Mouse (Mus musculus) layer of hippocampus, adult 9-11 months (tissue): ENCODE measurements around the gene Slc25a22.

Experiments
- DNase-seq: peaks from one replicate; pipeline ENCODE4 v3.0.0; 2022

Gene Slc25a22

GRCm38 (mm10) chr7:141471236-141471635 lies 33.5 kb upstream of the Slc25a22 start:
- DNase-seq: no peak

GRCm38 (mm10) chr7:141470637-141470944 lies 32.9 kb upstream of the Slc25a22 start:
- no peak for DNase-seq

DNA sequence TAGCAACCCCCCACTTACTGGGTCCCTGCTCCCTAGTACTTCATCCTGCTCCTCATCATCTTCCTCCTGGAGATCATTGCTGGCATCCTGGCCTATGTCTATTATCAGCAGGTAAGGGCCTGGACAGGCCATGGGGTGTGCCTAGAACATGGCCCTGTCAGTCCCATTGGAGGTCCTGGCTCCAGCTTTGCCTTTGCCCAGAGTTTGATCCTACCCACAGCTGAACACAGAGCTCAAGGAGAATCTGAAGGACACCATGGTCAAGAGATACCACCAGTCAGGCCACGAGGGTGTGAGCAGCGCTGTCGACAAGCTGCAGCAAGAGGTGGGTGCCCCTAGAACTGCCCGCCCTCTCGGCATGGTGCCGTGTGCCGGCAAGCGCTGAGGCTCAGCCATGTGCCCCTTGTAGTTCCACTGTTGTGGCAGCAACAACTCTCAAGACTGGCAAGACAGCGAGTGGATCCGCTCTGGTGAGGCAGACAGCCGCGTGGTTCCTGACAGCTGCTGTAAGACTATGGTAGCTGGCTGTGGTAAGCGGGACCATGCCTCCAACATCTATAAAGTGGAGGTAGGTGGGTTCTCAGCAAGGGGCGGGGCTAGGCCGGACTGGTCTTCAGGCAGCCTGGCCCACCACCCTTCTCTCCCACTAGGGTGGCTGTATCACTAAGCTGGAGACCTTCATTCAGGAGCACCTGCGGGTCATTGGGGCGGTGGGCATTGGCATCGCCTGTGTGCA lies 32.4 kb upstream of the Slc25a22 start:
- DNase-seq: no peak

GRCm38 (mm10) chr7:141469352-141469751 lies 31.7 kb upstream of the Slc25a22 start:
- no peak for DNase-seq

- DNase-seq: peak; percentile 70
Observed at GRCm38 (mm10) chr7:141468522-141469211, 31.0 kb upstream of the Slc25a22 start.

DNA sequence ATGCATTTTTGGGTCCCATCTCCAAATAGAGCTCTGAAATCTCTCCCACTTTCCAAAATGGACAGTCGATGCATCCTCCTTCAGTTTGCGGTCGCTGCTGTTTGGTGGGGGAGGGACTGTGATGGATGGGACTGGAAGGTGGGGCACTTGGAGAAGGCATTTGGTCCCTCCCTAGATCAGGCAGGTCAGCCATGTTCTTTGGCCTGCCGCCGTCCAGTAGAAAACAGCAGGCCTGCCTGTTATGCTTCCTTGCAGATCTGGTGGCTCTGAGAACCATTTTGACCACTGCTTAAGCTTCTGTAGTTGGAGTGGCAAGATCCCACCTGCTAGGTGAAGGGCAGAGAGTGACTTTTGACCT lies 30.5 kb upstream of the Slc25a22 start:
- no peak for DNase-seq

GRCm38 (mm10) chr7:141467230-141468030 lies 29.7 kb upstream of the Slc25a22 start, which contains the start of gene Cd151:
Gene Cd151 (plus strand): TSS chr7:141467392.
- DNase-seq: peak; percentile 72

GRCm38 (mm10) chr7:141466607-141467148 lies 29.0 kb upstream of the Slc25a22 start:
- DNase-seq: no peak

GRCm38 (mm10) chr7:141466045-141466394 lies 28.3 kb upstream of the Slc25a22 start:
- DNase-seq: no peak

DNA sequence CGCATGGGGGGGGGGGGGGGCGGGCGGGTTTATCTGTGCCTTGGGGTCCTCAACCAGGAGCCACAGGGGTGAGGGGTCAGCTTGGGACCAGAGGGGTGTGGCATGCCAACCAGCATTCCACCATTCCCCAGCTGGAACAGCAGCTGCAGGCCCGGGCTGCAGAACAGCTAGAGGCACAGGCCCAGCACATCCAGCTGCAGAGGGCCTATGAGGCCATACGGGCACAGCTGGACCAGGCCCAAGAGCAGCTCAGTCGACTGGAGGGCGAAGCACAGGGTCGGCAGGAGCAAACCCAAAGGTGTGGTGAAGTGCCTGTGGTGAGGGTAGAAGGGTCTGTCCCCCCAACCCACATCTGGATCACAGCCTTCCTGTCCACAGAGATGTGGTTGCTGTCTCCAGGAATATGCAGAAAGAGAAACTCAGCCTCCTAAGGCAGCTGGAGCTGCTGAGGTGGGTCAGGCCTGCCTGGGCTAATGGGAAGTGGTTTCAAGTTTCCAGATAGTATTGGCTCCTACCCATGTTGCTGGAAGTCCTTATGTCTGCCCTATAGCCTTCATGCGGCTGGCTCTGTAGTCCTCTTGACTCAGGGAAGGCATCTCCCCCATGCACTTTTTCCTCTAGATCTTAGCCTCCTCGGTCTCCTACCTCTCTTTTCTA lies 27.8 kb upstream of the Slc25a22 start:
- DNase-seq: no peak

DNA sequence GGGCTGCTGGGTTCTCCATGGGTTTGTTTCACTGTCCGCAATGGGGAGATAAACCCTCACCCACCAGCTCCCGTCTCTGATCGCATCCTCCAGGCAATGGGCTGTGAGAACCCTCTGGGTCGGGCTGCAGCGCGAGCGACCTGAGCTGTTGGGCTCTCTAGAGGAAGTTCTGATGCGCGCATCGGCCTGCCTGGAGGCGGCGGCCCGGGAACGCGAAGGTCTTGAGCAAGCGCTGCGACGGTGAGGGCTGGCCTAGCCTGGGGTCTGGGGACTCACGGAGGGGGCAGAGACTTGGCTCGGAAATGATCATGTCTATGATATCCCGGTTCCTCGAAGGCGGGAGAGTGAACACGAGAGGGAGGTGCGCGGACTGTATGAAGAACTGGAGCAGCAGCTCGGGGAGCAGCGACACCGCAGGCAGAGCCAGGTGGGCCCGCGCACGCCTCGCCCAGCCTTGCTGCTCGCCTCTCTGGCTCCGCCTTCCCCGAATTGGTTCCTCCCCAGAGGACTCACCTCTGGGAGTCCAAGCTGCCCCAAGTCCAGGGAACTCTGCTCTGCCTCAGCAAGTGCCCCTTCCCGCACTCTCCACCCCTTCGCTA lies 27.0 kb upstream of the Slc25a22 start:
- DNase-seq: no peak

DNA sequence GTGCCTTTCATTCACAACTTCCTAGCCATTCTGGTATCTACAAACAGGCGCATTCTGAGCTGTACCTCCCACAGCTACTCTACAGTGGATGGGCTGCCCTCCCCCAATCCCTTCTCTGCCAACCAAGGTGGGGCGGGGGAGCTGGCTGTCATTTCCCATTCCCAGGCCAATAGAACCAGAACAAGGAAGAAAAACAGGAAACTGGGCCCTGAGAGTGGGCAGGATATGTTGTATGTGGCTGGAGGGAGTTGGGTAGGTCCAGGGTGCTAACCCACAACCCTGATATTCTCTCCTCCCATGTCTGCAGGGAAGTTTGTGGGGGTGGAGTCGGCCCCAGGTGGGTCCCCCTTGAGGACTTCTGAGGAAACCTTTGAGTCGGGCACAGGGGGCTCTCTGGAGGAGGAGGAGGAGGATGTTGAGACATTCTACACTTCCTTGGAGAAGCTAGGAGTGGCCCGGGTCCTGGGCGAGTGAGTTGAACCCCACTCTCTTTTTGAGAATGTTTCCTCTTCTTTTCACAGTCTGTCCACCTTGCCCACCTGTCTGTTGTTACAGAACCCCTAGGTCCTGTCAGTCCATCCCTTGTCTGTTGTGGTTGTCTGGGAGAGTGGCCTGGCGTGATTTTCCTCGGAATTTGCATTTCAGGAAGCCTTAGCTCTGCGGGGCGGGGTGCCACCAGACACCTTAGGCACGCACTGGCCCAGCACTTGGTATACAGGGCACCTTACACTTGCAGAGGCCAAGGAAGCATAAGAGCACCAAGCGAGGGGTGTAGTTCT lies 26.3 kb upstream of the Slc25a22 start:
- no peak for DNase-seq

DNA sequence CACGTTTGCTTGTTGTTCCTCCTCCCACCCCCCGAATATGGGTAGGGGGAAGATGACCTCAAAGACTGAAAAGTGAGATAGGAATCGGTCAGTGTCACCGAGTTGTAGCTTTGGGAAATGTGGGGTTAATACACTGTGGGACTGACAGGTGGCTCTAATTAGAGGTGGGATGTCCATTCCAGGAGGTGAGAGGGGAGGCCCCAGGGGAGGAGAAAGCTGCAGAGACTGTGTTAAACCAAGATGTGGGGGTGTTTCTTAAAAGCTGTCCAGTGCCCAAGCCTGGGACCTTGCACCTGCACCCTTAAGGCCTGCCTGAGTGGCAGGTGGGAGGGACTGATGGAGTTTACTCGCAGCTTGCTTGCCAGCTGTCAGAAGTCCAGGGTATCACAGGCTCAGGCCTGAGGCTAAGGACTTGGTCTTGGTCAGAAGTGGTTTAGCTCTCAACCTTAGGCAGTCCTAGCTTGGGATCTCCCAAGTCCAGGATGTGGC lies 24.7 kb upstream of the Slc25a22 start:
- no peak for DNase-seq

- no peak for DNase-seq
Observed at GRCm38 (mm10) chr7:141461521-141462332, 24.0 kb upstream of the Slc25a22 start.

- peak; percentile 80 for DNase-seq
Observed at GRCm38 (mm10) chr7:141460391-141461113, 22.9 kb upstream of the Slc25a22 start, which contains the start of gene Cracr2b. Gene Cracr2b (plus strand): TSS chr7:141461094.

DNA sequence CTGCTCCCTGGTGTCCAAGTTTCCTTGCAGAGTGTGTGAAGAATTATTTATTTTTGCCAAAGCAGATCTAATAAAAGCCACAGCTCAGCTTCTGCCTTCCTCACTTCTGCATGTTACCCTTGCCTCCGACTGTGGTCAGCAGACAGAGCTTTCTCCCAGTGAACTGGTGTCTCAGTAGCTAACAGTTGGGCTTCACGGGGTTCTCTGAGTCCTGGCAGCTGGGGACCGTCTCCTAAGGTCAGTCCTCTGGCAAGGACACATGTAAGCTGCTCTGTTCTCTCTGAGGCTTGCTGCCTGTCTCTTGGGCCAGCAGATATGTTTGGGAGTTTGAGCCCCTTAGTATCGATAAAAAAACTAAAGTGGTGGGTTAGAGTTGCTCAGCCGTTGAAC lies 22.3 kb upstream of the Slc25a22 start:
- no peak for DNase-seq

- DNase-seq: no peak
Observed at GRCm38 (mm10) chr7:141459301-141459711, 21.6 kb upstream of the Slc25a22 start.

DNA sequence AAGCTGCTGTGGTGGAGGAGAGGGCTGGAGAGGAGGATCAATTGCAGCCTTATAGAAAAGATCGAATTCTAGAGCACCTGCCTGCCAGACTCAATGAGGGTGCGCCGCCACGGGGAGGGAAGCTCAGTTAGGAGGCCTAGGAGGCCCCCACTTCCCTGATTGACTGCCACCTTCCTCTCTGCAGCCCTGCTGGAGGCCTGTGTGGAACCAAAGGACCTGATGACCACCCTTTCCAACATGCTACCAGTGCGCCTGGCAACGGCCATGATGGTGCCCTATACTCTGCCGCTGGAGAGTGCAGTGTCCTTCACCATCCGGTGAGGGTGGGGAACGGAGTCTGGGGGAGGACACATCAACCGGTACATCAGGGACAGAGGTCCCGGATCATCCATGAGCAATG lies 21.0 kb upstream of the Slc25a22 start:
- DNase-seq: no peak

- no peak for DNase-seq
Observed at GRCm38 (mm10) chr7:141457986-141458660, 20.4 kb upstream of the Slc25a22 start.
